Mouse (Mus musculus) kidney, adult 8-10 months (tissue): ENCODE data around the gene Tmf1.

Experiments used
- DNase-seq, 2 experiments: peaks; one replicate each; pipeline ENCODE4 v3.0.0; 2022

The Tmf1 gene

DNA sequence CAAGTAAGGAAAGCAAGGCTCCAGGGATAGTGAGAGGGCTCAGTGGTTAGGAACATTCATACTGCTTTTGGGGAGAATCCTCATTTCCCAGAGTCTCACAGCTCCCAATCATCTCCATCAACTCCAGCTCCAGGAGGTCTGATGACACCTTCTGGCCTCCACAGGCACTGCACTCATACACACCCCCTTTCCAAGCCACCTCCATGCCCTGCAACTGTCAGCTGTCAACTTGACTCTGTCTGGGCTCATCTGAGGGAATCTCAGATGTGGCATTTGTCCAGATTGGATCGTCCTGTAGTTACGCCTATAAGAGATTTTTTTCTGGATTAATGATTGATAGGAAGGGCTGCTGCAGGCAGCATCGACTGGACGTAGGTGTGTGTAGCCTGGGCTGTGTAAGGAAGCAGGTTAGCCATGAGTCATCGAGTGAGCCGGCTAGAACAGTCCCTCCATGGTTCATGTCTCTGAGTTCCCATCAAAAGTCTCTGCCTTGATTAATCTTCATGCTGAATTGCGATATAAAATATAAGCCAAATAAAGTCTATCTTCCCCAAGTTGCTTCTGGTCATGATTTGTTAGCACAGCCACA is 74.6 kb downstream of the Tmf1 start:
- DNase-seq, result peak in 1 of 2 experiments; percentile 17
